Mouse (Mus musculus) urinary bladder, adult 18-20 months (tissue): ENCODE results near the gene Wdr43.
"Not testable (repeated sequence)": the region's sequence is repeated elsewhere in the genome, so short reads cannot be mapped to it uniquely, and the experiment has no call there.

Experiments used
- DNase-seq, 2 experiments: peaks; one replicate each; pipeline ENCODE4 v3.0.0; 2022; ENCODE audit warnings: low spot score in 2 of 2, mixed read lengths in 2 of 2

Gene Wdr43

GRCm38 (mm10) chr17:71615638-71616318 lies at the start of gene Wdr43:
Gene Wdr43, plus strand, starts transcription at chr17:71615895.
- peak; percentile 90 to 94 for DNase-seq

- no peak for DNase-seq
Measured at GRCm38 (mm10) chr17:71579176-71579705, 36.5 kb upstream of the Wdr43 start.

GRCm38 (mm10) chr17:71597881-71598658 lies 17.6 kb upstream of the Wdr43 start:
- peak in 1 of 2 experiments; percentile 5 for DNase-seq

GRCm38 (mm10) chr17:71598659-71599554 lies 16.8 kb upstream of the Wdr43 start:
- DNase-seq, result peak; percentile 75 to 87

- DNase-seq, result peak in 1 of 2 experiments; percentile 18
Measured at GRCm38 (mm10) chr17:71616319-71617032, 781 bp downstream of the Wdr43 start.

GRCm38 (mm10) chr17:71617033-71617362 lies 1.3 kb downstream of the Wdr43 start:
- no peak for DNase-seq

GRCm38 (mm10) chr17:71617974-71618373 lies 2.3 kb downstream of the Wdr43 start:
- no peak for DNase-seq

GRCm38 (mm10) chr17:71631806-71632205 lies 16.1 kb downstream of the Wdr43 start:
- DNase-seq, result no peak

GRCm38 (mm10) chr17:71633350-71633749 lies 17.7 kb downstream of the Wdr43 start:
- DNase-seq, result no peak

GRCm38 (mm10) chr17:71636786-71637185 lies 21.1 kb downstream of the Wdr43 start:
- DNase-seq, result no peak

- DNase-seq, result no peak
Measured at GRCm38 (mm10) chr17:71637750-71638265, 22.1 kb downstream of the Wdr43 start.

- not testable (repeated sequence) for DNase-seq
Measured at GRCm38 (mm10) chr17:71639056-71639455, 23.4 kb downstream of the Wdr43 start.

- DNase-seq, result no peak
Measured at GRCm38 (mm10) chr17:71640421-71641085, 24.9 kb downstream of the Wdr43 start.

- no peak for DNase-seq
Measured at GRCm38 (mm10) chr17:71642190-71642589, 26.5 kb downstream of the Wdr43 start.

GRCm38 (mm10) chr17:71650011-71650410 lies 34.3 kb downstream of the Wdr43 start:
- DNase-seq, result no peak

- DNase-seq, result no peak
Measured at GRCm38 (mm10) chr17:71652495-71652894, 36.8 kb downstream of the Wdr43 start.

- peak; percentile 45 to 75 for DNase-seq
Measured at GRCm38 (mm10) chr17:71652934-71653333, 37.2 kb downstream of the Wdr43 start.

- no peak for DNase-seq
Measured at GRCm38 (mm10) chr17:71657521-71657920, 41.8 kb downstream of the Wdr43 start.

GRCm38 (mm10) chr17:71658666-71659065 lies 43.0 kb downstream of the Wdr43 start:
- DNase-seq, result no peak

GRCm38 (mm10) chr17:71660390-71660789 lies 44.7 kb downstream of the Wdr43 start:
- DNase-seq, result no peak
